Mouse (Mus musculus): ENCODE data around the gene Chpf2. TPM values are rescaled to one million over a fixed set of nuclear protein-coding genes. Genes with fewer than 3 reads are reported as not detected.

Chpf2 gene
- polyA plus RNA-seq, 1 experiment from 2014 or later, result 9.6 TPM

- no peaks in the 10 kb centered on the region for H3K36me3 ChIP-seq (ENCODE audit: control insufficient read depth, insufficient read depth, low read length)
- no peak overlapping the region for H3K9ac ChIP-seq (ENCODE audit: low read length)
- no peaks in the 10 kb centered on the region for H3K9me3 ChIP-seq (ENCODE audit: control insufficient read depth, low read length)
- 73% methylated on average over 6 of the region's 6 CpGs for WGBS
- no peak overlapping the region for H3K27ac ChIP-seq (ENCODE audit: low read depth, low read length)
- no peak overlapping the region for H3K4me3 ChIP-seq (ENCODE audit: low read depth, low read length)
- H3K4me1 ChIP-seq (ENCODE audit: control insufficient read depth, insufficient read depth, low read length), result peaks cover 3% of the 10 kb centered on the region; the same call in 1 of the 2 replicates
- peak; percentile 79 for DNase-seq (ENCODE audit: low spot score, missing footprints)
- no peak for ATAC-seq (ENCODE audit: low FRiP score)
- H3K4me2 ChIP-seq, result no peak overlapping the region
- H3K27me3 ChIP-seq (ENCODE audit: control insufficient read depth, insufficient read depth, low read length), result no peaks in the 10 kb centered on the region
Measured at GRCm38 (mm10) chr5:24639081-24639480, 52.5 kb downstream of the Chpf2 start.

MicroRNAs encoded within 50 kb of the gene (microRNA counts, 519-probe panel; counts per million panel counts)
- microRNA mmu-miR-671-3p (not detected), microRNA mmu-miR-671-5p (not detected)

Small RNAs within 50 kb of the gene (microRNA-seq; reads per million reads assigned to microRNA genes)
- 710 reads per million, percentile 74 among the genes with 10 or more reads in this experiment for gene Mir671

Other genes starting within 250 kb of the Chpf2 start
- gene Kcnh2, start 235.1 kb upstream of the Chpf2 start, polyA plus RNA-seq (2014; fragmentation: Nextera tagmentation; extraction: Ambion mirVana), result 12.5 and 16.2 TPM in 2 replicates
- 4.9 and 5.5 TPM in 2 replicates for gene Nos3, start 221.9 kb upstream of the Chpf2 start, polyA plus RNA-seq (2014; fragmentation: Nextera tagmentation; extraction: Ambion mirVana)
- gene Atg9b, start 194.6 kb upstream of the Chpf2 start, polyA plus RNA-seq (2014; fragmentation: Nextera tagmentation; extraction: Ambion mirVana), result 0.40 and 0.66 TPM in 2 replicates
- 32.5 and 34.1 TPM in 2 replicates for gene Abcb8, start 193.1 kb upstream of the Chpf2 start, polyA plus RNA-seq (2014; fragmentation: Nextera tagmentation; extraction: Ambion mirVana)
- 0.30 TPM in 1 of 2 replicates, not detected in the other for gene Asic3, start 173.3 kb upstream of the Chpf2 start, polyA plus RNA-seq (2014; fragmentation: Nextera tagmentation; extraction: Ambion mirVana)
- 52.8 and 58.1 TPM in 2 replicates for gene Cdk5, start 163.2 kb upstream of the Chpf2 start, polyA plus RNA-seq (2014; fragmentation: Nextera tagmentation; extraction: Ambion mirVana)
- gene Slc4a2, start 162.9 kb upstream of the Chpf2 start, polyA plus RNA-seq (2014; fragmentation: Nextera tagmentation; extraction: Ambion mirVana), result 16.7 and 21.5 TPM in 2 replicates
- 79.3 and 84.6 TPM in 2 replicates for gene Fastk, start 141.5 kb upstream of the Chpf2 start, polyA plus RNA-seq (2014; fragmentation: Nextera tagmentation; extraction: Ambion mirVana)
- 30.5 and 32.3 TPM in 2 replicates for gene Tmub1, start 138.9 kb upstream of the Chpf2 start, polyA plus RNA-seq (2014; fragmentation: Nextera tagmentation; extraction: Ambion mirVana)
- 43.1 and 57.0 TPM in 2 replicates for gene Agap3, start 134.6 kb upstream of the Chpf2 start, polyA plus RNA-seq (2014; fragmentation: Nextera tagmentation; extraction: Ambion mirVana)
- 0.15 TPM in 1 of 2 replicates, not detected in the other for gene Gbx1, start 59.5 kb upstream of the Chpf2 start, polyA plus RNA-seq (2014; fragmentation: Nextera tagmentation; extraction: Ambion mirVana)
- 0.25 TPM in 2 replicates for gene Asb10, start 45.8 kb upstream of the Chpf2 start, polyA plus RNA-seq (2014; fragmentation: Nextera tagmentation; extraction: Ambion mirVana)
- gene 4931409K22Rik, start 29.9 kb upstream of the Chpf2 start, polyA plus RNA-seq (2014; fragmentation: Nextera tagmentation; extraction: Ambion mirVana), result not detected in 2 replicates
- 143 and 147 TPM in 2 replicates for gene Abcf2, start 9.3 kb upstream of the Chpf2 start, polyA plus RNA-seq (2014; fragmentation: Nextera tagmentation; extraction: Ambion mirVana)
- gene Smarcd3, start 37.7 kb downstream of the Chpf2 start, polyA plus RNA-seq (2014; fragmentation: Nextera tagmentation; extraction: Ambion mirVana), result 56.8 and 60.2 TPM in 2 replicates
- 36.8 and 38.8 TPM in 2 replicates for gene Nub1, start 98.8 kb downstream of the Chpf2 start, polyA plus RNA-seq (2014; fragmentation: Nextera tagmentation; extraction: Ambion mirVana)
- 8.7 and 10.3 TPM in 2 replicates for gene Wdr86, start 144.0 kb downstream of the Chpf2 start, polyA plus RNA-seq (2014; fragmentation: Nextera tagmentation; extraction: Ambion mirVana)
- gene Crygn, start 171.3 kb downstream of the Chpf2 start, polyA plus RNA-seq (2014; fragmentation: Nextera tagmentation; extraction: Ambion mirVana), result 0.68 and 1.2 TPM in 2 replicates